Mouse (Mus musculus): ENCODE measurements around the gene Gga3.

DNA sequence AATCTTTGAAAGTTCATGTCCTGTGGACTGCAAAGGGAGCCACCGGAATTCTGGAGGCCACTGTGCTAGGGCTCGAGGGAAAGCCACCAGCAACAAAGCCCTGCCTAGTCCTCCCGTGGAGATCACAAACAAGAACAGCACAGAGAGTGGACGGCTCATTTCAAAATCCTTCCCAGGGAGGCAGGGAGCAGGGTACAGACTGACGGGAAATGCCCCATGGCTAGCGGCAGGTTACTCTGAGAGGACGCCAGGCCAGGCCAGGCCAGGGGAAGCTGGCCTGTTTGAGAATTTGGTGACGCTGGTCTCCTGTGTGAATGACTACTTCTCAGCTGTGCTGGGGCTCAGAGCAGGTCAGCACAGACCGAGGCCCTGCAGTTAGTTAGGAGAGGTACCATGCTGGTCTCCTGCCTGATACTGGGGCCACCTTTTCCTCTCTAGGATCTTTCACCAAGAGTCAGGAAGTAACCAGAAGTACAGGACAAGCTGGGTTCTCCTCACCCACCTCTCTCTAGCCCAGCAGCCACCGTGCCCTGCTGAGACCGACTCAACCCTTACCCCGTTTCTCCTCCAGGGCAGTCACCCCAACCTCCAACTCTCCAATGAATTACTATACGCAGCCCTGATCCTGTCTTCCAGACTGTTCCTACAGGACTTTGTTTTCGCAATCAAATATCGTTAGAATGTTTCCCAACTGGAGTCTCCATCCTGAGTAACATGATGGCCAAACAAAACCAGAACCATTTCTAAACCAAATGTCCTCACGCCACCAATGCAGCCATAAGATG, 15.1 kb upstream of the Gga3 start:
- TF ChIP-seq CTCF (conservative IDR thresholded peaks at IDR 0.05 in 1 of 2, IDR thresholded peaks at IDR 0.05 in 1 of 2; ENCODE audit: low read depth in 2 of 2, low read length in 2 of 2) (no peak), ZNF384 (IDR thresholded peaks at IDR 0.05; ENCODE audit: low read depth, low read length) (no peak), CHD2 (IDR thresholded peaks at IDR 0.05; ENCODE audit: low read length) (no peak), CHD1 (IDR thresholded peaks at IDR 0.05; ENCODE audit: low read depth, low read length) (no peak), EP300 (IDR thresholded peaks at IDR 0.05; ENCODE audit: low read length) (no peak), POLR2A (IDR thresholded peaks at IDR 0.05; ENCODE audit: low read depth, low read length) (peak; percentile 22; the same call in 1 of the 2 replicates), USF1 (IDR thresholded peaks at IDR 0.05; ENCODE audit: low read depth, low read length) (no peak), E2F4 (IDR thresholded peaks at IDR 0.05; ENCODE audit: insufficient replicate concordance, low read depth, low read length) (no peak), MYC (IDR thresholded peaks at IDR 0.05; ENCODE audit: low read depth, low read length) (no peak), ZC3H11A (IDR thresholded peaks at IDR 0.05; ENCODE audit: low read depth, low read length) (no peak), JUN (IDR thresholded peaks at IDR 0.05; ENCODE audit: insufficient read depth, low read depth, low read length) (no peak), POLR2AphosphoS2 (IDR thresholded peaks at IDR 0.05; ENCODE audit: low read depth, low read length) (no peak)
